Mouse (Mus musculus) erythroblast, adult 5-6 weeks (primary cell): Measurements from ENCODE around the gene Kcnc4. TPM values are rescaled to one million over a fixed set of nuclear protein-coding genes. Genes with fewer than 3 reads are reported as not detected.

Source experiments
- ATAC-seq: replicated peaks from 2 replicates; pipeline ENCODE4 v1.8.0; 2016; ENCODE audit warnings: moderate number of reproducible peaks, mild to moderate bottlenecking, moderate TSS enrichment, inconsistent platforms; ENCODE audit not compliant: poor library complexity, low FRiP score, severe bottlenecking
- total RNA-seq, 2 experiments: library from RNA; stranded (forward) in 1 of 2; stranded (reverse) in 1 of 2; fragments of 150-400 nt in 1 of 2; fragments of 200-764, 138-1000 nt in 1 of 2; gene quantifications; 2 replicates each; pipeline versions ENCODE4 v1.2.3 to v1.2.4; 2015 to 2017; ENCODE audit warnings: low replicate concordance in 2 of 2

Kcnc4 gene
- total RNA-seq, 2 experiments from 2014 or later, result not detected

DNA sequence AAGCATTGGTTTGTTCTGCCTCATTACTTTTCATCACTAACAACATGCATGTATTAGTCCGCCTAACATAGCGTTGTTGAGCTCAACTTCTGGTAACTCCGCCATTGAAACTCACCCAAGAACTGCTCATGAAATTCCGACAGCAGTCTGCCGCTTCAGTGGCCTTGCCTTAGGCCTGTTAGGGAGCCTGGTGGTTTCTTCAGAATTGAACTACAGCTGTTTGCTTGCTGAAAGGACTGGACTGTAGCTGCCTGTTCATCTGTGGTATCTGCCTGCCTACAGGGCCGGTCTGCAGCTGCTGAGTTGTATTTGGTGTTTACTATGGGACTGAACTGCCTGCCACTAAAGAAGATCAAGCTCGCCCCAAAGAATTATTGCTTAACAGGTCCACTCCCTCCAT lies 58.0 kb downstream of the Kcnc4 start:
- ATAC-seq, result no peak

DNA sequence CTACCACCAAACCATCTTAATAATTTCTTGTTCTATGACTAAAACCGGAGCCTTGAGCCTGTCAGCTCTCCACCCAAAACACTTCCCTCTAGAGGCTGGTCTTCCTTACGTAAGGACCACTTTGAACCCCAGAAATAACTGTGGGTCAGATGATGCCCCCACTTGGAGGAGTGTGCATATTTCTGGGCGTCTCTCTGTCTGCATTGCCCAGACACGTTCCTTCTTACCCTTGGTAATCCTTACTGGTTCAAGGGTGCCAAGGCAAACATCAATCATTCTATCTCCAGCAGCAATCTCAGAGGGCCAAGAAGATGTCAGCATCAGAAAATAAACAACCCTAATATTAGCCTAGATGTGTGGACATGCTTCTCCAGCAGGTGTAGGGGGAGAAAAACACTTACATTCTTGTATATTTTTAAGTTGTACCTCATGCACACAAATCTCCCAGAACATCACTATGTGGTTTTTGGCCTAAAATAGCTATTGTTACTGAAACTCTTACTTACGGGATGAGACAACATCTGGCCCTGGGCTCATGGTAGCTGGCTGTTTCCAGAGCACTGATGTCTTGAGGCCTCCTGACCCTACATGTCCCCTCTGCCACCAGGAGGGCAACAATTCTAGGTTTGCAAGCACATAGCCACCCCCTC lies 59.2 kb downstream of the Kcnc4 start:
- no peak for ATAC-seq

DNA sequence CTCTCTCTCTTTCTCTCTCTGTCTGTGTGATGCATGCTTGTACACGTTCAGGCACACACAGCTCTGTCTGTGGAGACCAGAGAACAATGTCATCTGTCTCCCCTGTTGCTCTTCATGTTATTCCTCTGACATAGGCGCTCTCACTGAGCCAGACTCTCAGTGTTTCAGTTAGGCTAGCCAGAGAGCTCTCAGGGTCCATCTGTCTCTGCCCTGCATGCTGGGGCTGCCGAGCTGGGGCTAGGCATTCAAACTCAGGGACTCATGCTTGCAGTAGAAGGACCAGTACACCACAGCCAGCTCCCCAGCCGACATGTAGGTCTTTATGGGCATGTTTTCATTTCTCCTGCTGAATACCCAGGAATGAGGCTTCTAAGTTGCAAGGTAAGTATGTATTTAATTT lies 68.2 kb downstream of the Kcnc4 start:
- no peak for ATAC-seq

Other genes starting within 250 kb of the Kcnc4 start
- not detected in 2 replicates for gene Cym, start 237.8 kb downstream of the Kcnc4 start, total RNA-seq (2015; ENCODE audit: low replicate concordance)
- not detected in 2 replicates for gene Cym, start 237.8 kb downstream of the Kcnc4 start, total RNA-seq (2017; ENCODE audit: low replicate concordance)
- gene A630076J17Rik, start 228.9 kb downstream of the Kcnc4 start, total RNA-seq (2015; ENCODE audit: low replicate concordance), result not detected in 2 replicates
- 0.42 TPM in 1 of 2 replicates, not detected in the other for gene A630076J17Rik, start 228.9 kb downstream of the Kcnc4 start, total RNA-seq (2017; ENCODE audit: low replicate concordance)
- not detected in 2 replicates for gene Prok1, start 219.8 kb downstream of the Kcnc4 start, total RNA-seq (2015; ENCODE audit: low replicate concordance)
- gene Prok1, start 219.8 kb downstream of the Kcnc4 start, total RNA-seq (2017; ENCODE audit: low replicate concordance), result not detected in 2 replicates
- 38.2 and 42.8 TPM in 2 replicates for gene Lamtor5, start 180.7 kb downstream of the Kcnc4 start, total RNA-seq (2015; ENCODE audit: low replicate concordance)
- 12.1 and 16.7 TPM in 2 replicates for gene Lamtor5, start 180.7 kb downstream of the Kcnc4 start, total RNA-seq (2017; ENCODE audit: low replicate concordance)
- not detected in 2 replicates for gene Slc16a4, start 168.3 kb downstream of the Kcnc4 start, total RNA-seq (2015; ENCODE audit: low replicate concordance)
- gene Slc16a4, start 168.3 kb downstream of the Kcnc4 start, total RNA-seq (2017; ENCODE audit: low replicate concordance), result 0.43 TPM in 1 of 2 replicates, not detected in the other
- gene Rbm15, start 125.9 kb downstream of the Kcnc4 start, total RNA-seq (2015; ENCODE audit: low replicate concordance), result 19.4 and 26.1 TPM in 2 replicates
- gene Rbm15, start 125.9 kb downstream of the Kcnc4 start, total RNA-seq (2017; ENCODE audit: low replicate concordance), result 19.9 and 29.7 TPM in 2 replicates
- gene Slc6a17, start 58.5 kb upstream of the Kcnc4 start, total RNA-seq (2015; ENCODE audit: low replicate concordance), result not detected in 2 replicates
- not detected in 2 replicates for gene Slc6a17, start 58.5 kb upstream of the Kcnc4 start, total RNA-seq (2017; ENCODE audit: low replicate concordance)
- not detected in 2 replicates for gene Ubl4b, start 95.5 kb upstream of the Kcnc4 start, total RNA-seq (2015; ENCODE audit: low replicate concordance)
- gene Ubl4b, start 95.5 kb upstream of the Kcnc4 start, total RNA-seq (2017; ENCODE audit: low replicate concordance), result not detected in 2 replicates
- not detected in 2 replicates for gene Alx3, start 135.5 kb upstream of the Kcnc4 start, total RNA-seq (2015; ENCODE audit: low replicate concordance)
- gene Alx3, start 135.5 kb upstream of the Kcnc4 start, total RNA-seq (2017; ENCODE audit: low replicate concordance), result not detected in 2 replicates
- not detected in 2 replicates for gene Gm10961, start 171.8 kb upstream of the Kcnc4 start, total RNA-seq (2015; ENCODE audit: low replicate concordance)
- not detected in 2 replicates for gene Gm10961, start 171.8 kb upstream of the Kcnc4 start, total RNA-seq (2017; ENCODE audit: low replicate concordance)
- gene Strip1, start 172.1 kb upstream of the Kcnc4 start, total RNA-seq (2015; ENCODE audit: low replicate concordance), result 8.6 and 16.3 TPM in 2 replicates
- 5.0 and 7.0 TPM in 2 replicates for gene Strip1, start 172.1 kb upstream of the Kcnc4 start, total RNA-seq (2017; ENCODE audit: low replicate concordance)
- gene Ahcyl1, start 237.0 kb upstream of the Kcnc4 start, total RNA-seq (2015; ENCODE audit: low replicate concordance), result 18.2 and 21.7 TPM in 2 replicates
- gene Ahcyl1, start 237.0 kb upstream of the Kcnc4 start, total RNA-seq (2017; ENCODE audit: low replicate concordance), result 9.2 and 20.1 TPM in 2 replicates